Mouse (Mus musculus) heart, embryonic 10.5 days (tissue): ENCODE results near the gene Aurkb. TPM values are rescaled to one million over a fixed set of nuclear protein-coding genes. Genes with fewer than 3 reads are reported as not detected.

Source experiments
- DNase-seq: peaks from one replicate; pipeline ENCODE4 v3.0.0-alpha.2; 2017; ENCODE audit warnings: low spot score
- H3K27ac ChIP-seq: fragments of 300-500 bp; sonication (generic); 2 replicates; pipeline ENCODE4 v1.5.1; 2016; ENCODE audit warnings: mild to moderate bottlenecking
- H3K27me3 ChIP-seq: fragments of 300-500 bp; sonication (generic); 2 replicates; pipeline ENCODE4 v1.6.1; 2016; ENCODE audit warnings: mild to moderate bottlenecking; ENCODE audit not compliant: poor library complexity, insufficient read depth, severe bottlenecking
- H3K36me3 ChIP-seq: fragments of 300-500 bp; sonication (generic); 2 replicates; pipeline ENCODE4 v1.6.1; 2016; ENCODE audit warnings: mild to moderate bottlenecking, moderate library complexity
- H3K4me1 ChIP-seq: fragments of 300-500 bp; sonication (generic); 2 replicates; pipeline ENCODE4 v1.6.1; 2016; ENCODE audit warnings: mild to moderate bottlenecking
- H3K4me3 ChIP-seq: fragments of 300-500 bp; sonication (generic); 2 replicates; pipeline ENCODE4 v1.5.1; 2016; ENCODE audit warnings: mild to moderate bottlenecking, moderate library complexity
- H3K9me3 ChIP-seq: fragments of 300-500 bp; sonication (generic); 2 replicates; pipeline ENCODE4 v1.6.1; 2016; ENCODE audit warnings: mild to moderate bottlenecking, moderate library complexity
- WGBS: fragments of 180-500 bp; shearing (Covaris S2); methylation state at CpG from one replicate; pipeline ENCODE4 v1.1.7; 2016; 5-methylcytosine and 5-hydroxymethylcytosine counted together
- polyA plus RNA-seq: library from polyadenylated mRNA; unstranded; fragments of >200 nt; fragmentation: Nextera tagmentation; extraction: Ambion mirVana; gene quantifications from 2 replicates; pipeline ENCODE4 v1.2.1, GENCODE M21; 2016

Gene Aurkb
- polyA plus RNA-seq, 1 experiment from 2014 or later: 147 TPM

- Histone ChIP-seq H3K9me3 (no peaks in the 10 kb centered on the region), H3K4me3 (peak overlapping the region; percentile 81), H3K27ac (peak overlapping the region; percentile 95), H3K4me1 (peaks cover 44% of the 10 kb centered on the region), H3K36me3 (no peaks in the 10 kb centered on the region), H3K27me3 (no peaks in the 10 kb centered on the region)
- 7% methylated on average over 17 of the region's 17 CpGs for WGBS
- no peak for DNase-seq
Observed at GRCm38 (mm10) chr11:69061255-69061912, 15.9 kb downstream of the Aurkb start.

GRCm38 (mm10) chr11:69062194-69062760 is 16.8 kb downstream of the Aurkb start:
- H3K4me1 ChIP-seq: peaks cover 50% of the 10 kb centered on the region
- peak overlapping the region; percentile 81 for H3K4me3 ChIP-seq
- H3K27ac ChIP-seq: 0 out of 2 replicates have a peak overlapping the region, but pooled peaks have one; percentile 62
- H3K36me3 ChIP-seq: no peaks in the 10 kb centered on the region
- DNase-seq: no peak
- under 1% methylated on average over 17 of the region's 17 CpGs for WGBS
- H3K9me3 ChIP-seq: no peaks in the 10 kb centered on the region
- no peaks in the 10 kb centered on the region for H3K27me3 ChIP-seq

DNA sequence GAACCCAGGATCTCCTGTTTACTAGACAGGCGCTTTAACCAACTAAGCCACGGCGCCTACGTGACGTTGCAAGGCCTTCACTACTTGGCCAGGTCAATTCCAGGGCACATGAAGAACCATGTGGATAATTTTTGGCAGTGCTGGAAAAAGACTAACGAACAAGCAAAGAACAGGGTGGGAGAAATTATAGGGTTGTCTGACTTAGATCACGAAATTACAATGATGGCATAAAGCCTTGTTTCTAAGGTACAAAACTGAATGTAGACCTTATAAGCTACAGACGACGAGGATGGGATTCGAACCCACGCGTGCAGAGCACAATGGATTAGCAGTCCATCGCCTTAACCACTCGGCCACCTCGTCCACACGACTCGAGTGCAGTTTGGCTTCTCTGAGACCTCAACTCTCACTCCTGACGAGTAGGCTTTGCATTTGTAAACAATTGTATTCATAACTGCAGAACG is 17.3 kb downstream of the Aurkb start:
- Histone ChIP-seq H3K9me3 (no peaks in the 10 kb centered on the region), H3K4me1 (peaks cover 56% of the 10 kb centered on the region), H3K4me3 (peak overlapping the region; percentile 81), H3K27me3 (no peaks in the 10 kb centered on the region), H3K27ac (peak overlapping the region; percentile 85; the same call in 1 of the 2 replicates), H3K36me3 (no peaks in the 10 kb centered on the region)
- under 1% methylated on average over 19 of the region's 19 CpGs for WGBS
- peak; percentile 94 for DNase-seq

GRCm38 (mm10) chr11:69063413-69064201 is 18.2 kb downstream of the Aurkb start:
- under 1% methylated on average over 31 of the region's 31 CpGs for WGBS
- H3K4me3 ChIP-seq: peak overlapping the region; percentile 81
- peaks cover 53% of the 10 kb centered on the region for H3K4me1 ChIP-seq

DNA sequence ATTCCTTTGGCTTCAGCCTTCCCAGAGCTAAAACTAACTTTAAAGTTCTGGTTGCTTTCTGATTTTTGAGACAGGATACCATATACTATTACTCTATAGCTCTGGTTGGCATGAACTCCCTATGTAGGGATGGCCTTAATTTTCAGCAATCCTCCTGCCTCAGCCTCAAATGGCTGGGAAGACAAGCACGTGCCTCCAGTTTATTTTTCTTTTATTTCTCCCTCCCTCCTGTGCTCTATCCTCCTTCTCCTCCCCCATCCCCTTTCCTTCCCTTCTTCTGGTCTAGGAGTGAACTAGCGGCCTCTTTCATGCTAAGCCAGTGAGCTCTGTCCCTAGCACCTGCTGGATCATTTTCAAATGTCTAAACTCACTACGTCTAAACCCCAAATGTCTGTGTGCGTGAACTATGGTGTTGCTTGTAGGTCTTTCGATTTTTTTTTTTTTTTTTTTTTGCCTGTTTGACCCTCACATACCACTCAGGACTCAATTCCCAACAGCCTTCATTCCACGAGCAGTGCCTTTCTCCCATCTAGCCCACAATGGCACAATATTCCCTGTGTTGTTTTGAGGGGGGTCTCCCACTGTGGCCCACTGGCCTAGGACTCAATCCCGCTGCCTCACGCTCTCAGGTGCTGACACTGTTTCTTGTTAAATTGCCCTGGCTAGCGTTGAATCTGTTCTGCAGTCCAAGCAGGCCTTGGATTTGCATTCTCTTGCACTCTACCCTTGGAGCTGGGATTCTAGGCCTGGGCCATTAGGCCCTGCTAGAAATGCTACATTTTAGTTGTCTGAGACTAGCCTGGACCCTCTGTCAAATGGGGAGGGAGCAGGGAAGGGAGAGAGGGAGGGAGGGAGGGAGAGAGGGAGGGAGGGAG is 19.0 kb downstream of the Aurkb start:
- DNase-seq: no peak
- Histone ChIP-seq H3K27me3 (no peaks in the 10 kb centered on the region), H3K27ac (peak overlapping the region; percentile 89), H3K4me3 (peak overlapping the region; percentile 81), H3K4me1 (peaks cover 50% of the 10 kb centered on the region), H3K36me3 (no peaks in the 10 kb centered on the region), H3K9me3 (no peaks in the 10 kb centered on the region)
- WGBS: 48% methylated on average over 9 of the region's 9 CpGs

More at GRCm38 (mm10) chr11:69063413-69064201, 18.2 kb downstream of the Aurkb start:
- DNase-seq: peak; percentile 95
- H3K27me3 ChIP-seq: no peaks in the 10 kb centered on the region
- no peaks in the 10 kb centered on the region for H3K9me3 ChIP-seq
- H3K36me3 ChIP-seq: no peaks in the 10 kb centered on the region
- H3K27ac ChIP-seq: peak overlapping the region; percentile 89

GRCm38 (mm10) chr11:69065394-69065925 is 20.0 kb downstream of the Aurkb start:
- Histone ChIP-seq H3K27me3 (no peaks in the 10 kb centered on the region), H3K27ac (no peak overlapping the region), H3K36me3 (no peaks in the 10 kb centered on the region), H3K4me3 (no peak overlapping the region), H3K4me1 (peaks cover 50% of the 10 kb centered on the region), H3K9me3 (no peaks in the 10 kb centered on the region)
- WGBS: 60% methylated on average over 3 of the region's 3 CpGs
- DNase-seq: no peak

GRCm38 (mm10) chr11:69066163-69066861 is 20.9 kb downstream of the Aurkb start:
- Histone ChIP-seq H3K27me3 (no peaks in the 10 kb centered on the region), H3K4me1 (peaks cover 48% of the 10 kb centered on the region), H3K9me3 (no peaks in the 10 kb centered on the region), H3K4me3 (peak overlapping the region; percentile 64), H3K27ac (peak overlapping the region; percentile 67), H3K36me3 (no peaks in the 10 kb centered on the region)
- WGBS: 3% methylated on average over 29 of the region's 29 CpGs
- no peak for DNase-seq

GRCm38 (mm10) chr11:69066956-69067355 is 21.5 kb downstream of the Aurkb start:
- Histone ChIP-seq H3K27me3 (no peaks in the 10 kb centered on the region), H3K4me3 (peak overlapping the region; percentile 64), H3K9me3 (no peaks in the 10 kb centered on the region), H3K4me1 (peaks cover 48% of the 10 kb centered on the region), H3K36me3 (no peaks in the 10 kb centered on the region), H3K27ac (peak overlapping the region; percentile 82)
- 5% methylated on average over 8 of the region's 8 CpGs for WGBS
- peak; percentile 92 for DNase-seq

- peaks cover 52% of the 10 kb centered on the region for H3K4me1 ChIP-seq
- H3K9me3 ChIP-seq: no peaks in the 10 kb centered on the region
- no peaks in the 10 kb centered on the region for H3K27me3 ChIP-seq
- peak overlapping the region; percentile 64; the same call in 1 of the 2 replicates for H3K4me3 ChIP-seq
- H3K36me3 ChIP-seq: no peaks in the 10 kb centered on the region
- DNase-seq: no peak
- WGBS: 20% methylated on average over 6 of the region's 6 CpGs
- peak overlapping the region; percentile 82 for H3K27ac ChIP-seq
Observed at GRCm38 (mm10) chr11:69067601-69068000, 22.2 kb downstream of the Aurkb start.

- no peak for DNase-seq
- no peaks in the 10 kb centered on the region for H3K36me3 ChIP-seq
- H3K27me3 ChIP-seq: no peaks in the 10 kb centered on the region
- H3K27ac ChIP-seq: peak overlapping the region; percentile 92
- H3K4me1 ChIP-seq: peaks cover 51% of the 10 kb centered on the region
- H3K9me3 ChIP-seq: no peaks in the 10 kb centered on the region
- under 1% methylated on average over 13 of the region's 13 CpGs for WGBS
- peak overlapping the region; percentile 73 for H3K4me3 ChIP-seq
Observed at GRCm38 (mm10) chr11:69070093-69070492, 24.6 kb downstream of the Aurkb start.

- peak within 1 kb of the TSS; percentile 73 for H3K4me3 ChIP-seq
- no peaks in the 10 kb centered on the region for H3K9me3 ChIP-seq
- peaks cover 51% of the 10 kb centered on the region for H3K4me1 ChIP-seq
- H3K36me3 ChIP-seq: no peaks in the 10 kb centered on the region
- WGBS: under 1% methylated on average over 47 of the region's 47 CpGs
- no peaks in the 10 kb centered on the region for H3K27me3 ChIP-seq
- peak within 1 kb of the TSS; percentile 92 for H3K27ac ChIP-seq
- DNase-seq: peak; percentile 97
Observed at GRCm38 (mm10) chr11:69070590-69071222, 25.3 kb downstream of the Aurkb start, which contains the start of gene Tmem107. TSS of gene Tmem107 (plus strand) at chr11:69070806.
